Mouse (Mus musculus) 3134 (cell line): Measurements from ENCODE around the gene Gm21731.
"Not testable (repeated sequence)": the region's sequence is repeated elsewhere in the genome, so short reads cannot be mapped to it uniquely, and the experiment has no call there.

Source experiments
- DNase-seq: peaks from one replicate; pipeline ENCODE4 v3.0.0-alpha.2; 2011; ENCODE audit warnings: low spot score; ENCODE audit not compliant: insufficient read length; ENCODE audit errors: extremely low read depth

Gene Gm21731

GRCm38 (mm10) chr13:120238811-120239210 is at the start of gene Gm21731:
Gene Gm21731, plus strand, starts transcription at chr13:120239111.
- not testable (repeated sequence) for DNase-seq

- not testable (repeated sequence) for DNase-seq
Observed at GRCm38 (mm10) chr13:120196189-120196821, 42.6 kb upstream of the Gm21731 start.

GRCm38 (mm10) chr13:120215847-120216246 is 23.1 kb upstream of the Gm21731 start, which contains the start of gene Gm21762:
Gene Gm21762, minus strand, starts transcription at chr13:120215947.
- DNase-seq: not testable (repeated sequence)

GRCm38 (mm10) chr13:120220922-120221321 is 18.0 kb upstream of the Gm21731 start:
- not testable (repeated sequence) for DNase-seq

- not testable (repeated sequence) for DNase-seq
Observed at GRCm38 (mm10) chr13:120223012-120223659, 15.8 kb upstream of the Gm21731 start.

- not testable (repeated sequence) for DNase-seq
Observed at GRCm38 (mm10) chr13:120231798-120232197, 7.1 kb upstream of the Gm21731 start.

GRCm38 (mm10) chr13:120232447-120233049 is 6.4 kb upstream of the Gm21731 start:
- DNase-seq: not testable (repeated sequence)

GRCm38 (mm10) chr13:120251208-120251924 is 12.5 kb downstream of the Gm21731 start:
- not testable (repeated sequence) for DNase-seq

- not testable (repeated sequence) for DNase-seq
Observed at GRCm38 (mm10) chr13:120258817-120259658, 20.1 kb downstream of the Gm21731 start.

GRCm38 (mm10) chr13:120259718-120260117 is 20.8 kb downstream of the Gm21731 start:
- not testable (repeated sequence) for DNase-seq

GRCm38 (mm10) chr13:120262870-120263269 is 24.0 kb downstream of the Gm21731 start, which contains the start of gene AF067061:
Gene AF067061, plus strand, starts transcription at chr13:120263114.
- DNase-seq: not testable (repeated sequence)

GRCm38 (mm10) chr13:120277837-120278236 is 38.9 kb downstream of the Gm21731 start:
- DNase-seq: not testable (repeated sequence)

GRCm38 (mm10) chr13:120278784-120279183 is 39.9 kb downstream of the Gm21731 start:
- no peak for DNase-seq
